Mouse (Mus musculus) v-Abl transformed pro-B cells (cell line): ENCODE measurements around the gene Sirpa.

Source experiments
- in situ Hi-C, 2 experiments: fragments of 400-800 bp; cut with MboI; formaldehyde crosslinking; loops; one replicate each; pipeline ENCODE4 v1.15.1; 2025; ENCODE audit not compliant: unreplicated experiment in 2 of 2

The Sirpa gene

DNA sequence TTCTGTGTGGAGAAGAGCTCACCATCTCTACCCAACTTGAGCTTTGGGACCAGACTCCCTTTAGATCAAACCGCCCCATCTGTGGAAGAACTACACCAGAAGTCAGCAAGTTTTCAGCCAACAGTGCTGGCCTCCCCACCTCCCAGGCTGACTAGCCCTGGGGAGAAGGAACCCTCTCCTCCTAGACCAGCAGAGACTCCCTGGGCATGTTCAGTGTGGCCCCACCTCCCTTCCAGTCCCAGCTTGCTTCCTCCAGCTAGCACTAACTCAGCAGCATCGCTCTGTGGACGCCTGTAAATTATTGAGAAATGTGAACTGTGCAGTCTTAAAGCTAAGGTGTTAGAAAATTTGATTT lies 37.9 kb downstream of the Sirpa start:
- in situ Hi-C loops = no loop called here

DNA sequence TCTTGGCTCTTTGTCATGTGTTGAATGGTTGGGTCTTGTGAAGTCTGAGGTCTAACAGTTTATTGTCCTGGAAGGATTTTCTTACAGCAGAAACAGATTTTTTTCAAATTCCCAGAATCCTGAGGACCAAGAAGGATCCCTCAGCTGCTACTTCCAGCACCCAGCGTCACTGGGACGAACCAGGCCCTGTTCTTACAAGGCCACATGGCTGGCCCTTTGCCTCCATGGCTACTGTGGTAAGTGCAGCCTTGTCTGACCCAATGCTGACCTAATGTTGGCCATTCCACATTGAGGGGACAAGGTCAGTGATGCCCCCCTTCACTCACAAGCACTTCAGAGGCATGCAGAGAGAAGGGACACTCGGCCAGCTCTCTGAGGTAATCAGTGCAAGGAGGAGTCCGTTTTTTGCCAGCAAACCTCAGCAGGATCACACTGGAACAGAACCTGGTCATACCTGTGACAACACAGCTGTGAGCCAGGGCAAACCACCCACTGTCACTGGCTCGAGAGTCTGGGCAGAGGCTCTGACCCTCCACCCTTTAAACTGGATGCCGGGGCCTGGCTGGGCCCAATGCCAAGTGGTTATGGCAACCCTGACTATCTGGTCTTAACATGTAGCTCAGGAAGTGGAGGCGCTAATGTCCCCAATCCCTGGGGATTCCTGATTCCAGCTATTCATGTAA lies 38.5 kb downstream of the Sirpa start:
- in situ Hi-C loops = no loop called here

DNA sequence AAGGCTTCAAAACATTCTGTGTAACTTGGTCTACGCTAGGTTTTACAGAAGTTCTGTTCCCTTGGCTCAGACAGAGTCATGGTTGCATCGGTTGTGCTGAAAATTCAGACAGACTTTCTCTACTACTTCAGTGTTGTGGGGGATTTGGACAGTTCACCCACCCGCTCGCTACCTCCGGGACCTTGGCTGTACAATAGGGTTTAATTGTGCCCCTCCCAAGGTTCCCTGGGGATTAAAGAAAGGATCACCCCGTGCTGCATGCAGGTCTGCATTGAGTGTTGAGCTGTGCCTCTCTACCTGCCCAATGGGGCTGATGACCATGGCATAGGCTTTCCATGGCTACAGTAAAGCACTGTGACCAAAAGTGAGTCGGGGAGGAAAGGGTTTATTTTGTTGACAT lies 39.7 kb downstream of the Sirpa start:
- in situ Hi-C loops = no loop called here

DNA sequence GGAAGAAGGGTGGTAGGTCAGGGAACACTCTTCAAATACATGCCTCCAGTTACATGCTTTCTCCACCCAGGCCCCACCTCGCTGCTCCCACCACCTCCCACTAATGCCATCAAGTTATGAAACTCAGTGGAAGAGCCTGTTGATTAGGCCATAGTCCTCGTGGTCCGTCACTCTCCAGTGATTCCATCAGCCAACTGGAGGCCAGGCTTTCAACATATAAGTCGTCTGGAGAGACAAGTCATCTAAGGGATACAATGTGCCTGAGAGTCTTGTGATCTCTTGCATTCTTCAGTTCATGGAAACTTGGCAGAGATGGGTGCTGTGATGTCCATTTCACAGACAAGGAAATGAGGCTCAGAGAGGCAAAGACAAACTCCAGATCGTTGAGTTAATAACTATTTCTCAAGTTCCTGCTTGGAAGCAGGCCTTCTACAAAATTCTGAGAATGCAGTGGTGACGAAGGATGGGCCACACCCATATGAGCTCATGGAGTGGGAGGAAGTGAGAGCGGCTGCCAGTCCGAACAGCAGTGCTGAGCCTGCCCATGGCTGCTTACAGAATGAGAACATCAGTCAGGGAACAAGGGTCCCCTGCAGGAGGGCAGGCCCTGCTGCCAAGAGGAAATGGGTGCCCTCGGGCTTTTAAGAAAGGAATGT lies 40.6 kb downstream of the Sirpa start:
- in situ Hi-C loops = no loop called here

DNA sequence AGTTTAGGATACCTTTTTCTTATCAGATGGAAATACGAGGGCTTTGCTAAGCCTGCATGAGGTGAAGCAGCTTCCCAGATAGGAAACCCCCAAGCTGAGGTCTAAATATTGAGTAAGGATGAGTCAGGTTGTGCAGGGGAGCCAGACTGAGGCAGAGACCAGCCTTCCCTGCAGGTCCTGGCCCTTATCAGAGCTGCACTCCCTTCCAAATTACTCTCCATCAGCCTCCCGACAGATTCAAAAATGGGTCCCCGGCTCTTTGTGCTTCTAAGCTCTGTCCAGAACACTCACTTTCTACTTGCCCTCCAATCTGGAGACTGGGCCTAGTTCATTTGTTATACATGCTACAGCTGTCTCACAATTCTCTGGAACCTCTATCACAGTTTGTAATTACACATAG lies 41.3 kb downstream of the Sirpa start:
- in situ Hi-C loops = no loop called here

DNA sequence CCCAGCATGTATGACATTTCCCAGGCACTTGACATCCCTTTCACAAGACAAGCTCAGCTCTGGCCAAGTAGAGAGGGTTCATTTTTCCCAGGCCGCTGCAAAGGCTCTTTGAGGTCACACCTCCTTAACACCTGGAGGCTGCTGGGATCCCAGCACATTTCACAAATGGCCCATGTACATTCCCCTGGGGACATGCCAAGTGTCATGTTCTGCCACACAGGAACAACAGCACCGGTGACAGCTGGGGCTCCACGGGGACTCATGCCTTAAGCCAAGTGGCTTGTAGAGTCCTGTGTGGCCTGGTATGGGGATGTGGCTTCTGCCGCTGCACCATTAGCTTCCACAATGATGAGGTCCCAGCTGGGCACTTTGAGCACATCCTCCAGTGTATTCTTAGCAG lies 60.0 kb downstream of the Sirpa start:
- in situ Hi-C loops = loop anchor here in 1 of 2 experiments (25.0 kb wide), 1 partner anchor 710 kb away; no protein-coding TSS in a partner anchor

DNA sequence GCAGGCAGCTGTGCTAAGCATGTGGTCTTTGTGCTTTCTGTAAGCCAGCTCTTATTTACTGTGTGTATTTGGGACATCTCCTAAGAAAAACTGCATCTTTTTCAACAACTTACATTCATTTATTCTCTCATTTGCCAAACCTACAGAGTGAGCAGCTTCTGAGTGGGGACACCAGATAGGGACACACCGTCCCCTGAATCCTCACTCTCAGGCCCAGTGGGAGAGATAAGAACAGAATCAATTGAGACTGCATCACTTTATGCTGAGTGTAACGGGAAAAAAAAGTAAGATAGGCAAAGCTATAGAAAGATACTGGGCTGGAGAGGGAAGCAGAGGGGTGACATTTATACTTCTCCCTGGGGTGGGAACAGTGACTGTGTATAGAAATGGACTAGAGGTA lies 61.0 kb downstream of the Sirpa start:
- in situ Hi-C loops = loop anchor here in 1 of 2 experiments (25.0 kb wide), 1 partner anchor 709 kb away; no protein-coding TSS in a partner anchor

DNA sequence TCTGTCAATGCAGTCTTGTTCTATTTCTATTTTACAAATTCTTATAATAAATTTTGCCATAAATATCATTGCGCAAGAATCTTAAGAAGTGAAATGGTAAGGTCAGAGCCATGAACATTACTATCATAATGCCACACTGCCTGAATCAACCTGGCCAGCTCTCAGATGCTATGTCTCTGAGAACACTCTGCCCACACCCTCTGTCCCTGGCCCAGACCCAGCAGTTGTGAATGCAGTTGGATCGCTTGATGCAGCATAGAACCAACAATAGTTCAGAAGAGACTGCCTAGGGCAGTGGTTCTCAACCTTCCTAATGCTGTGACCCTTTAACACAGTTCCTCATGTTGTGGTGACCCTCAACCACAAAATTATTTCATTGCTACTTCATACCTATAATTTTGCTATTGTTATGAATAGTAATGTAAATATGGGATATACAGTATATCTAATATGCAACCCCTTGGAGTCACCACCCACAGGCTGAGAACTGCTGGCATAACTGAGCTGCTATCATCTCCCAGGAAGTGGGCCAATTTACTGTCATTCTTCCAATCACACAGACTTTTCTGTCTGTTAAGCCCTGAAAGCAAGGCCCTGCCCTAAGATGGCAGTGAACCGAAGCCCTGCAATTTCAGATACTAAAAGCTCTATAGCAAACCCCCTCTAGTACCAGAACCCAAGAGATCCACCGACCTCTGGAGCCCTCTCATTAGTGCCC lies 61.8 kb downstream of the Sirpa start:
- in situ Hi-C loops = loop anchor here in 1 of 2 experiments (25.0 kb wide), 1 partner anchor 708 kb away; no protein-coding TSS in a partner anchor

DNA sequence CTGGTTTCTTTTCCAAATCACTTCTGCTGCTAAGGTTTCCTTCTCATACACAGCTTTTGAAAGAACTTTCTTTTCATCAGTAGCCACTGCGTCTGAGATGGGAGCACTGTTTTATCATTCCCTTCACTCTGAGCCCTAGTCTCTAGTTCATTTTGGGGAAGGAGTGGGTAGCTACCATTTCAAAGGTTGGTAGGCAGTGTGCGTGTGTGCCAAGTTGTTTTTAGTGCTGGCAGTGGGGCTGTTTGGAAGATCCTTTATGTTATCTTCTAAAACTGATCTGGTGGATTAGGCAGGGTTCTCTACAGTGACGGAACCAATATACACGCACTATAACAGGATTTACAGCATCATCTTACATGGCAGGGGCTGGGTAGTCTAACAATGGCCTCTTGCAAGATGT lies 62.4 kb downstream of the Sirpa start:
- in situ Hi-C loops = loop anchor here in 1 of 2 experiments (25.0 kb wide), 1 partner anchor 707 kb away; no protein-coding TSS in a partner anchor

DNA sequence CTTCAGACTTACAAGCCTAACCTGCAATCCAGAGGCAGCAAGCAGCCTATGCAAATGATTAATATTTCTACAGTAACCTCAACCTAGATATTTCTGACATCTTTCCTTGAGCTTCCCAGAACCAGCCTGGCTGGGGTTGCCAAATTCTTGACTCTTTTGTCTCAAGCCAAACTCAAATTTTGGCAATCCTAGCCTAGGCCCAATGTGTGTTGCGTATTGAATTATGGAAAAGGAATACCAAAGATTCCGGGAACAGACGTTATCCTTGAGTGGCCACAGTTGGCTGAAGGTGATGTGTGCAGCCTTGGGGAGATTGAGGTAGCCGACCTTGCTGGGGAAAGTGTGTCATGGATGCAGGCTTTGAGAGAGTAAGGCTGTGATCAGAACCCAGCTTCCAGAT lies 66.2 kb downstream of the Sirpa start:
- in situ Hi-C loops = loop anchor here in 1 of 2 experiments (25.0 kb wide), 1 partner anchor 704 kb away; no protein-coding TSS in a partner anchor

DNA sequence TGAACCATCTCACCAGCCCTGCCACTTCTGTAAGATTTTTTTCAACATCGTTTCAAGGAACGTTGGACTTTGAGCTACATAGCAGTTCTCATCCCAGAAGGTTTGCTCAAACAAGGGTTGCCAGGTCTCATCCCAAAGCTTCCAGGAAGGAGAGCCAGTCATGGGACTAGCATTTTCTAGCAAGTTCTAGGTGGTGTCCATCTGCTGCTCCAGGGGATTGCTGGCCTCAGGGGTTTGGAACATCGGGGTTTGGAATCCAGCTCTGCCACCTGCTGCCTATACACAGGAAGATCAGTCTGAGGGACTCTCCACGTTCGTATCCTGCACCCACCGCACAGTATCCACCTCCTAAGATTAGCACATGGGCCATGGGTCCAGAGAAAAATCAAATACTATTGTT lies 67.4 kb downstream of the Sirpa start:
- in situ Hi-C loops = loop anchor here in 1 of 2 experiments (25.0 kb wide), 1 partner anchor 702 kb away; no protein-coding TSS in a partner anchor

DNA sequence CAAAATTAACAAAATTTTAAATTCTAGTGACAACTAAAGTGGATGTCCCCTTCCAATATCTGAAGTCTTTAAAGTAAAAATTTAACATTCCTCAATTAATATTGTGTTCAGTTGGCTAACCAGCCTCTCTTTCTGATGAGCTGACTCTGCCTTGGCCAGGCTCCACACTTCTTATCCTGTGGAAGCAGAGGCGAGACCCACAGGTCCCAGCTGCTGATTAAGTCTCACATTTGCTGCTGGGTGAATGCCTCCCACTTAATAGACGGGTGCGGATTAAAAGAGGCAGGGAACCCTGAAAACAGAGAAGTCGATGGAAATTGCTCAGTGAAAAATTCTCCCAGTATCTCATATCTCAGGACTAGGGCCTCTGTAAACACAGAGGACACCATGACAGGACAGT lies 69.8 kb downstream of the Sirpa start:
- in situ Hi-C loops = loop anchor here in 1 of 2 experiments (25.0 kb wide), 1 partner anchor 700 kb away; no protein-coding TSS in a partner anchor

DNA sequence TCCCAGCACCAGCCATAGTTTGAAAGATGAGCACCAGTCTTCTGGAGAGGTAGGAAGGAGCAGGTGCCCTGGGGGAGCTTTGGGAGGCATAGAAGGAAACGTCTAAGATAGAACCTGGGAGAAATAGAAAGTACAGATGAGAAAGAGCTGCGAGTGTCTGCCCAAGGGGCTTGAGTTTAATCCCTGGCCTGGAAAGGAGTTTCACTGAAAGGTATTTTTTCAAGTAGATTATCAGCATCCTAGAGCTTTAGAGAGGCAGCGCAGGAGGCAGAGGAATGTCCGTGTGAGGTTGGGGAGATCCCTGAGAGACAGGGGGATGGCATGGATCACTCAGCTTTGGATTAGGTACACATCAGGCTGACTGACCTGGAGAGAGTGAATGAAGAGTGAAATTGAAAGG lies 79.3 kb downstream of the Sirpa start:
- in situ Hi-C loops = loop anchor here (5.0 to 25.0 kb wide), 3 partner anchors 200 to 690 kb away; no protein-coding TSS in a partner anchor

DNA sequence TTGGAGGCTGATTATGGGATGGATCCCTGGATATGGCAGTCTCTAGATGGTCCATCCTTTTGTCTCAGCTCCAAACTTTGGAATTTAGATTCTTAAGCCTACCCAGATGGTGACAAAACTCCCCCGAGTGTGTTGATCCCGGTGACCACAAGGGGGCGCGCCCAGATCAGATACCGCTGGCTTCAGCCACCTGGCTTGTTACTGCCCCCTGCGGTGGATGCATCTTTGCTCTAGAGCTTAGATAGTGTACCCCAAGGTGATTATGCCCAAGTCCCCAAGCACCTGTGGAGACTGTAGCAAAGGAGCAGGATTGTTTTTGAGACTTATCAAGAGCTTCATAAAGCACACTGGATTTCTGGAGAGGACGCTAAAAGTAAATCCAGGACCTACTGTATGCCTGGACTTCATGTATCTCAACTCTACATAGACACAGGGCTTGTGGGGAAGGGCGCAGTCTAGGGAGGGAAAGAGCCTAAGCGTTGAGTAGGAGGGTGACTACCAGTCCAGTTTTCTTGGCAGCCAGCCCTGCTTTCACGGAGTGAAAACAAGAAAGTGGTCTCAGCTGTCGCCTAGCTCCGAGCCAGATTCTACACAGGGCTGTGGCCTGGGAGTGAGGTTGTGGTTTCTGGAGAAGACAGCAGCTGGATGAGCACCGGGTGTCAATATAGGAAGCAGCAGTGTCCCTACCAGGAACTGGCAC lies 82.5 kb downstream of the Sirpa start:
- in situ Hi-C loops = loop anchor here (5.0 to 25.0 kb wide), 3 partner anchors 197 to 687 kb away; no protein-coding TSS in a partner anchor

DNA sequence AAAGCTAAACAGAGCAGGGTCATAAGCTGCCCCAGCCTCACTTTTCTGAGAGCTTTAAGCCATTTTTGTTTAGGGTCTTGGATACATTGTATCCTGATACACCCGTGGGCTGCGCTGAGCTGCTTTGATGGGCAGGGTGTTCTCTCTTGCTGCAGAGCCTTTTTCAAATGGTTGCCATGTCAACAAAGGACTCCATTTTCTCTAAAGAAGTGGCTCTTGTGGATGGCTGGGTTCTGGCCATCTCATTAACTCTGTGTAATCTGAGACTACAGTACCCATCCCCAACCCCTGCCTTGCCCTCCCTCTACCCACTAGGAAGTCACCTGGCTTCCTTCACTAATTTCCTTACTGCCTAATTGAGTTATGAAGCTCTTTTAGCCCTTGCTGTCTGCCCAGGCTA lies 85.0 kb downstream of the Sirpa start:
- in situ Hi-C loops = loop anchor here in 1 of 2 experiments (5.0 kb wide), 1 partner anchor 570 kb away; no protein-coding TSS in a partner anchor

DNA sequence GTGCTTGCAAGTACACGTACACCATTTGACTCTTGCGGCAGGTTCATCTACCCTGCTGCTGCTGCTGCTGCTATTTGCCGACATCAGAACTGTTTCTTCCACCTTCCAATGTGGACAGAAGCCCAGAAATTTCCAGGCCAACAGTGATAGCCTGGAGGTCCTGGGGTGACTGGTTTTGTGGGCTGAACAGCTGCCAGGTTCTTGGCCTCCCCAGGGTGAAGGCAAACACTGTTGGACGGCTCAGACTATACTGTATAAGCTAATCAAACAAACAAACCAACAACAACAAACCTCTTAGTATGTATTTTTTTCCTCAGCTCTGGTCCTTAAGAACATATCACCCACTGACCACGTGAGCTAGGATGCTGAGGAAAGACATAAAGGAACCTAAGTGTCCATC lies 86.4 kb downstream of the Sirpa start:
- in situ Hi-C loops = loop anchor here in 1 of 2 experiments (5.0 kb wide), 1 partner anchor 568 kb away; no protein-coding TSS in a partner anchor

DNA sequence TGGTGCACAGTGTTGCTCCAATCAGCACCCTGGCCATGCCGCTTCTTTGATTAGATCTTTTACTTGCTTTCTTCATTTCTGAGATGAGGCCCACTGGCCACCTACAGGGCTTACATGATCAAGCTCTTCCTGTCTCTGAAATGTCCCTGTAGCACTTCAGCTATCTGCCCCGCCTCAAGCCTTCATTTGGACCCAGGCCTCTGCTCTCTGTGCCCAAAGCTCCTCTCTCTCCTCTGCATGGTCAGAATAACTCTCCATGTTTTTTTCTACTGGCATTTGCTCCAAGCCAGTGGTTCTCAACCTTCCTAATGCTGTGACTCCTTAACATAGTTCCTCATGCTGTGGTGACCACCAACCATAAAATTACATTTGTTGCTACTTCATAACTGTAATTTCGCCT lies 87.6 kb downstream of the Sirpa start:
- in situ Hi-C loops = no loop called here
